Mouse (Mus musculus): Measurements from ENCODE around the gene Golph3.

DNA sequence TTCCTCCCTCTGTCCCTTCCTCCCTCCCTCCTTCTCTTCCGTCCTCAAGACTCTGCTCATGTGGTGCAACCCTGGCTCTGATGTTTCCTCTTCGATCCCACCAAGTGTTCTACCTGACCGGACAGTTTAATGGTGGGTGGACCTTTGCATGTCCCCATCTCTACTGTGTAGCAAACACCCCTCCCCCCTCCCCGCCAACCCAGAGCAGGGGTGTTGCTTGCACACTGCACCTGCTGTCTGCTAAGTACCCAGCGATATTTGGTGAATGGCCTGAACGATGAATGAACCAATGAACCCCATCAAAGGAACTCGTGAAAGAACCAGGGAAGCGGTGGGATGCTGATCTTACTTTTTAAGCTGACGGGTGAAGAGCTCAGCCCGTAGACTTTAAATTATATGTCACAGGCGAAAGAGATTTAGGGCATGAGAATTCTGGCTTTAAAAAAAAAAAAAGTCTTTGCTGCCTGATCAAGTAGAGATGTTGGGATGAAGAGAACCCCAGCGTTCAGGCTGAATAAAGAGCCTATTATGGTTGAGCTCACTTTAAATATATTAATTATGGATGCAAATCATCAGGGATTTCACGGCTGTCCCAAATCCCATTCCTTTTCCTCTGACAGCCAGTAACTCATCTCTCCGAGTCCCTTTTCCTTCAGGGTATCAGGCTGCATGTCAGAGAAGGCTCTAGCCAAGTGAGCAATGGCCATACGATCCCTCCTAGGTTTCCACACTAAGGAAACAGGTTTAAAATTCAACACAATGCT, 67.7 kb downstream of the Golph3 start:
- TF ChIP-seq CTCF (IDR thresholded peaks at IDR 0.05; ENCODE audit: extremely low read depth, insufficient read depth, insufficient read length, insufficient replicate concordance): no peak
- no peak for TF ChIP-seq POLR2A (IDR thresholded peaks at IDR 0.05; ENCODE audit: low read depth, low read length)

Measured in spleen, adult 2 months (tissue).